Mouse (Mus musculus) stomach, postnatal 0 days (tissue): Measurements from ENCODE around the gene Esr2.

Experiments
- CTCF ChIP-seq: IDR thresholded peaks from 2 replicates; pipeline ENCODE4 v1.5.1; 2016; ENCODE audit warnings: antibody characterized with exemption, low read depth, mild to moderate bottlenecking, moderate library complexity
- EP300 ChIP-seq: optimal IDR thresholded peaks from 2 replicates; pipeline ENCODE3; 2016; ENCODE audit warnings: antibody characterized with exemption

DNA sequence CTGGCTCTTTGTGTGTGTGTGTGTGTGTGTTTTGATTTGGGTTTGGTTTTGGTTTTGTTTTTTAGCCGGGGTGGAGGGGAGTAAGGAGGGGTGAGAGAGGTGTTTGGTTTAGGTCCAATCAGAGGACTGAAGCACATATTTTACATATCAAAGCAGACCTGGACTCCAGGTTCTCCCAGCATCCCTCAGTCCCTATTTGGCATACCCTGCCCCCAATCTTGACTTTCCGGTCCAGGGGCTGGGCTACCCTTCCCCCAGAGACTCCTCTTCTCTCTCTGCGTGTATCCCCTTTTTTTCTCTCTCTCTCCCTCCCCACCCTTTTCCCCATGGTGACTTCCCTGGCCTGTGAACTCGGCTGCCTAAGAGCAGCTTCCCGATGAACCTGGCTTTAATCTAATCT, 38.1 kb upstream of the Esr2 start:
- no peak for TF ChIP-seq CTCF
- no peak for TF ChIP-seq EP300
